Mouse (Mus musculus) forebrain, embryonic 14.5 days (tissue): ENCODE measurements around the gene 3110009E18Rik. TPM values are rescaled to one million over a fixed set of nuclear protein-coding genes. Genes with fewer than 3 reads are reported as not detected.

Experiments
- ATAC-seq: fragments of 200-750 bp; cut with Nextera tagmentation; 2 replicates; pipeline ENCODE4 v1.8.0; 2017; ENCODE audit warnings: mild to moderate bottlenecking, moderate library complexity
- DNase-seq: peaks from one replicate; pipeline ENCODE4 v3.0.0-alpha.2; 2015; ENCODE audit warnings: low spot score
- H3K27ac ChIP-seq: fragments of 300-500 bp; sonication (generic); 2 replicates; pipeline ENCODE4 v1.5.1; 2014; ENCODE audit warnings: low read depth, mild to moderate bottlenecking, control low read depth, low read length, moderate library complexity
- H3K27me3 ChIP-seq: fragments of 300-500 bp; sonication (generic); replicated peaks from 2 replicates; pipeline ENCODE4 v1.6.1; 2014; ENCODE audit warnings: low read length, control low read depth, mixed read lengths; ENCODE audit not compliant: control insufficient read depth, insufficient read depth
- H3K36me3 ChIP-seq: fragments of 300-500 bp; sonication (generic); 2 replicates; pipeline ENCODE4 v1.6.1; 2014; ENCODE audit warnings: low read length, control low read depth; ENCODE audit not compliant: control insufficient read depth, insufficient read depth
- H3K4me1 ChIP-seq: fragments of 300-500 bp; sonication (generic); 2 replicates; pipeline ENCODE4 v1.6.1; 2014; ENCODE audit warnings: antibody characterized with exemption, low read length, control low read depth; ENCODE audit not compliant: control insufficient read depth, insufficient read depth
- H3K4me2 ChIP-seq: fragments of 300-500 bp; sonication (generic); 2 replicates; pipeline ENCODE4 v1.6.1; 2014; ENCODE audit warnings: mild to moderate bottlenecking, control low read depth, low read length
- H3K4me3 ChIP-seq: fragments of 300-500 bp; sonication (generic); 2 replicates; pipeline ENCODE4 v1.5.1; 2014; ENCODE audit warnings: low read depth, low read length, control low read depth
- H3K9ac ChIP-seq: fragments of 300-500 bp; sonication (generic); 2 replicates; pipeline ENCODE4 v1.6.1; 2014; ENCODE audit warnings: mild to moderate bottlenecking, low read length, control low read depth, moderate library complexity
- H3K9me3 ChIP-seq: fragments of 300-500 bp; sonication (generic); replicated peaks from 2 replicates; pipeline ENCODE4 v1.6.1; 2016; ENCODE audit warnings: low read length, control low read depth, mixed read lengths; ENCODE audit not compliant: control insufficient read depth
- WGBS: fragments of 180-500 bp; shearing (Covaris S2); extraction: QIAGEN DNeasy Blood & Tissue Kit; methylation state at CpG from one replicate; pipeline ENCODE4 v1.1.7; 2014; 5-methylcytosine and 5-hydroxymethylcytosine counted together
- polyA plus RNA-seq: library from polyadenylated mRNA; unstranded; fragments of >200 nt; fragmentation: Nextera tagmentation; extraction: Ambion mirVana; gene quantifications from 2 replicates; pipeline ENCODE4 v1.2.1, GENCODE M21; 2014

The 3110009E18Rik gene
- polyA plus RNA-seq, 1 experiment from 2014 or later = 27.3 TPM

- WGBS = 90% methylated on average over 6 of the region's 6 CpGs
- no peaks in the 10 kb centered on the region for H3K36me3 ChIP-seq
- H3K4me2 ChIP-seq = no peak overlapping the region
- H3K4me1 ChIP-seq = no peaks in the 10 kb centered on the region
- ATAC-seq = no peak
- no peaks in the 10 kb centered on the region for H3K9me3 ChIP-seq
- H3K27me3 ChIP-seq = no peaks in the 10 kb centered on the region
- H3K4me3 ChIP-seq = no peak overlapping the region
- DNase-seq = no peak
- H3K27ac ChIP-seq = no peak overlapping the region
- no peak overlapping the region for H3K9ac ChIP-seq
These were observed 70.0 kb downstream of the 3110009E18Rik start for GRCm38 (mm10) chr1:120190946-120191345.

- no peaks in the 10 kb centered on the region for H3K9me3 ChIP-seq
- DNase-seq = no peak
- no peaks in the 10 kb centered on the region for H3K36me3 ChIP-seq
- no peak overlapping the region for H3K4me3 ChIP-seq
- no peaks in the 10 kb centered on the region for H3K4me1 ChIP-seq
- WGBS = 80% methylated on average over 6 of the region's 6 CpGs
- no peak overlapping the region for H3K9ac ChIP-seq
- no peaks in the 10 kb centered on the region for H3K27me3 ChIP-seq
- H3K27ac ChIP-seq = no peak overlapping the region
- no peak for ATAC-seq
- no peak overlapping the region for H3K4me2 ChIP-seq
These were observed 71.3 kb downstream of the 3110009E18Rik start for GRCm38 (mm10) chr1:120192321-120192720.

- Histone ChIP-seq H3K4me1 (no peaks in the 10 kb centered on the region), H3K36me3 (no peaks in the 10 kb centered on the region), H3K27ac (no peak overlapping the region), H3K4me2 (no peak overlapping the region), H3K4me3 (no peak overlapping the region), H3K9me3 (no peaks in the 10 kb centered on the region), H3K9ac (no peak overlapping the region), H3K27me3 (no peaks in the 10 kb centered on the region)
- DNase-seq (no peak), ATAC-seq (no peak)
- 91% methylated on average over 10 of the region's 10 CpGs for WGBS
These were observed 72.6 kb downstream of the 3110009E18Rik start for GRCm38 (mm10) chr1:120193586-120193985.

GRCm38 (mm10) chr1:120195947-120196346 lies 75.0 kb downstream of the 3110009E18Rik start:
- H3K4me3 ChIP-seq = no peak overlapping the region
- no peaks in the 10 kb centered on the region for H3K4me1 ChIP-seq
- WGBS = 45% methylated on average over 5 of the region's 5 CpGs
- no peaks in the 10 kb centered on the region for H3K27me3 ChIP-seq
- DNase-seq (no peak), ATAC-seq (no peak)
- no peaks in the 10 kb centered on the region for H3K9me3 ChIP-seq
- no peak overlapping the region for H3K9ac ChIP-seq
- H3K27ac ChIP-seq = no peak overlapping the region
- H3K4me2 ChIP-seq = no peak overlapping the region
- H3K36me3 ChIP-seq = no peaks in the 10 kb centered on the region

- no peak for ATAC-seq
- Histone ChIP-seq H3K27ac (no peak overlapping the region), H3K9me3 (no peaks in the 10 kb centered on the region), H3K27me3 (no peaks in the 10 kb centered on the region), H3K4me3 (no peak overlapping the region), H3K36me3 (no peaks in the 10 kb centered on the region), H3K4me2 (no peak overlapping the region), H3K4me1 (no peaks in the 10 kb centered on the region), H3K9ac (no peak overlapping the region)
- no peak for DNase-seq
- WGBS = 87% methylated on average over 2 of the region's 2 CpGs
These were observed 75.7 kb downstream of the 3110009E18Rik start for GRCm38 (mm10) chr1:120196724-120197123.

- H3K4me3 ChIP-seq = no peak overlapping the region
- H3K27me3 ChIP-seq = no peaks in the 10 kb centered on the region
- no peaks in the 10 kb centered on the region for H3K4me1 ChIP-seq
- ATAC-seq (peak; percentile 79), DNase-seq (peak; percentile 79)
- no peaks in the 10 kb centered on the region for H3K36me3 ChIP-seq
- H3K27ac ChIP-seq = no peak overlapping the region
- WGBS = 22% methylated on average over 5 of the region's 5 CpGs
- no peaks in the 10 kb centered on the region for H3K9me3 ChIP-seq
- H3K4me2 ChIP-seq = no peak overlapping the region
- H3K9ac ChIP-seq = no peak overlapping the region
These were observed 76.2 kb downstream of the 3110009E18Rik start for GRCm38 (mm10) chr1:120197189-120197588.

GRCm38 (mm10) chr1:120198151-120198550 lies 77.2 kb downstream of the 3110009E18Rik start:
- H3K4me2 ChIP-seq = no peak overlapping the region
- H3K4me1 ChIP-seq = no peaks in the 10 kb centered on the region
- 49% methylated on average over 3 of the region's 3 CpGs for WGBS
- no peak overlapping the region for H3K4me3 ChIP-seq
- H3K27me3 ChIP-seq = no peaks in the 10 kb centered on the region
- ATAC-seq (no peak), DNase-seq (no peak)
- H3K27ac ChIP-seq = no peak overlapping the region
- H3K9ac ChIP-seq = no peak overlapping the region
- no peaks in the 10 kb centered on the region for H3K9me3 ChIP-seq
- no peaks in the 10 kb centered on the region for H3K36me3 ChIP-seq

- DNase-seq (no peak), ATAC-seq (no peak)
- Histone ChIP-seq H3K9me3 (no peaks in the 10 kb centered on the region), H3K4me2 (no peak overlapping the region), H3K4me1 (no peaks in the 10 kb centered on the region), H3K9ac (no peak overlapping the region), H3K4me3 (no peak overlapping the region), H3K27ac (no peak overlapping the region), H3K36me3 (no peaks in the 10 kb centered on the region), H3K27me3 (no peaks in the 10 kb centered on the region)
- WGBS = 85% methylated on average over 4 of the region's 4 CpGs
These were observed 78.0 kb downstream of the 3110009E18Rik start for GRCm38 (mm10) chr1:120198942-120199341.

GRCm38 (mm10) chr1:120202542-120202941 lies 81.6 kb downstream of the 3110009E18Rik start:
- no peaks in the 10 kb centered on the region for H3K36me3 ChIP-seq
- H3K4me2 ChIP-seq = no peak overlapping the region
- no peaks in the 10 kb centered on the region for H3K9me3 ChIP-seq
- 73% methylated on average over 3 of the region's 3 CpGs for WGBS
- no peak for ATAC-seq
- H3K4me3 ChIP-seq = no peak overlapping the region
- no peak for DNase-seq
- H3K4me1 ChIP-seq = no peaks in the 10 kb centered on the region
- H3K27ac ChIP-seq = no peak overlapping the region
- no peak overlapping the region for H3K9ac ChIP-seq
- H3K27me3 ChIP-seq = no peaks in the 10 kb centered on the region
